Mouse (Mus musculus) brain, embryonic 14.5 days (tissue): ENCODE results near the gene Ccnk. TPM values are rescaled to one million over a fixed set of nuclear protein-coding genes. Genes with fewer than 3 reads are reported as not detected.

Experiments used
- DNase-seq: peaks from one replicate; pipeline ENCODE4 v3.0.0-alpha.2; 2011; ENCODE audit warnings: low read depth
- CTCF ChIP-seq: fragments of 200-500 bp; IDR thresholded peaks from 2 replicates; pipeline ENCODE4 v1.5.1; 2012; ENCODE audit warnings: inconsistent platforms, mild to moderate bottlenecking, moderate library complexity, borderline replicate concordance; ENCODE audit not compliant: insufficient read depth, insufficient read length; ENCODE audit errors: extremely low read depth
- POLR2A ChIP-seq: fragments of 200-500 bp; IDR thresholded peaks from 2 replicates; pipeline ENCODE4 v1.6.1; 2012; ENCODE audit warnings: mild to moderate bottlenecking, inconsistent platforms, borderline replicate concordance; ENCODE audit not compliant: poor library complexity, insufficient read depth, insufficient read length, severe bottlenecking; ENCODE audit errors: extremely low read depth
- polyA plus RNA-seq: library from polyadenylated mRNA; depleted of rRNA; stranded (reverse); fragments of >200 nt; gene quantifications from 2 replicates; pipeline ENCODE4 v1.2.3, GENCODE M21; 2012; rRNA removed

Gene Ccnk
- polyA plus RNA-seq, 1 experiment, result 41.3 TPM

GRCm38 (mm10) chr12:108246759-108247500, 67.6 kb downstream of the Ccnk start:
- no peak for TF ChIP-seq CTCF
- no peak for TF ChIP-seq POLR2A
- no peak for DNase-seq

DNA sequence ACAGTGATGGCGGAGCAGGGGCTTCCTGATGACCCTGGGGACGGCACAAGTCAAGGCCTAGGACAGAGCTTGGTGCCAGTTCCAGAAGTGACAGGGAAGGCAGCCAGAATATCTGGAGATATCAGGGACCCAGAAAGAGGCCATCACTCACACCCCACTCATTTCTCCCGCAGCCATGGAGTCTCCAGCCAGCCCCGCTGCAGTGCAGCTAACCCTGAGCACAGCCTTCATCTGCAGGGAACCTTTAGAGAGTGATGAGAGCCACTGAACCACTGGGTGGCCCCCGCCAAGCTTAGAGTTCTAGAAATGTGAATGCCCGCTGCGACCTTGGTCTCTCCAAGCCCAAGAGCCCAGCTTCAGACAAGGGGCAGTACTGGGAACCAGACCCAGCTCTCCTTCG, 69.6 kb downstream of the Ccnk start:
- TF ChIP-seq CTCF (no peak), POLR2A (no peak)
- no peak for DNase-seq

DNA sequence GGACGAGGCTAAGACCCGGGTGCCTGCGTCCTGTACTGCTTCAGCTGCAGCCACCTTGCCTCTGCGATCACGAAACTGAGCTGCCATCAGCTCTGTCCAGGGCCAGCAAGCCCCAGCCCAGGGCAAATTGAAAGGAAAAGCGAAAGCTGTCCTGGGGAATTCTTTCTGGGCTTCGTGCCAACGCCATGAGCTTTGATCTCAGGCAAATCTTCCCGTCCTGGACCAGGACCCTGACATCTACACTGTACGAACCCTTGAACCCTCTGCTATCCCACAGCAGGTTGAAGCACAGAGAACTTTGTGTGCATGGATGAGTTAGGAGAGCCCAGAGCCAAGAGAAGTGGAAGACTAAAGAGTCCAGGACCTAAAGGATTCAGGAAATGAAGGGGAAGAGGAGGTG, 70.1 kb downstream of the Ccnk start:
- TF ChIP-seq POLR2A (no peak), CTCF (no peak)
- peak; percentile 73 for DNase-seq

- DNase-seq, result no peak
- no peak for TF ChIP-seq POLR2A
- no peak for TF ChIP-seq CTCF
These were observed 71.8 kb downstream of the Ccnk start for GRCm38 (mm10) chr12:108251034-108251792.

DNA sequence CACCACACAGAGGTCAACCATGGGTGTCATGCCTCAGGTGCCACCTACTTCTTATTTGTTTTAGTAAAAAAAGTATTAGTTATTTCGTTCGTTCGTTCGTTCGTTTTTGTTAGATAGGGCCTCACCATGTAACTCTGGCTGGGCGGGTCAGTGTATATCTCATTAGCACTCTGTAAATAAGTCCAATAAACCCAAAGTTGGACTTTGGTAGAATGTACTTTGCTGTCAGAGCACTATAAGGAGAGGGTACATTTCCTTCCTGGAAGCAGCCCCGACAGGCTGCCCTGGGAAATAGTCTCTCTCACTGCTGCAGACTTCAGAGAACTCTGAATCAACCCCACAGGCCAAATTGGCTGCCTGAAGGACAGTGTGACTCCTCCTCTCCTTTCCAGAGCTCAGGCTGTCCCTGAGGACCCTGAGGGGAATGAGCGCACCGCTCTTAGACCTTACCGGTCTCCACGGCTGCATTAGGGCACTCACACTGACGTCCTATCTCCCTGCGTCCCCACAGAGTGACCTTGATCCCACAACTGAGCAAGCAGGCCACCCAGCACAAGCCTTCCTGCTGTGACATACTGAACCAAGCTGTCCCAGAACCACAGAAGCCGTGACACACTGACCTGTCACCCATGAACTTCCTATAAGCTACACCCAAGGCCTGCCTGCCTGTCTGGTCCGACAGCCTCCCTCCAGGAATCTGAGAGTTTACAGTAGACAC, 72.6 kb downstream of the Ccnk start:
- no peak for DNase-seq
- TF ChIP-seq POLR2A (no peak), CTCF (no peak)

Other genes with a start within 250 kb of the Ccnk start
- 67.1 and 73.3 TPM in 2 replicates for gene Bcl11b, start 176.0 kb upstream of the Ccnk start, polyA plus RNA-seq
- 65.5 and 72.6 TPM in 2 replicates for gene Setd3, start 265 bp upstream of the Ccnk start, polyA plus RNA-seq
- gene Ccdc85c, start 95.8 kb downstream of the Ccnk start, polyA plus RNA-seq, result 34.0 and 48.9 TPM in 2 replicates
- gene Hhipl1, start 126.7 kb downstream of the Ccnk start, polyA plus RNA-seq, result 3.9 and 4.3 TPM in 2 replicates
- 31.0 and 52.6 TPM in 2 replicates for gene Cyp46a1, start 154.8 kb downstream of the Ccnk start, polyA plus RNA-seq
- 40.9 and 45.6 TPM in 2 replicates for gene Eml1, start 191.4 kb downstream of the Ccnk start, polyA plus RNA-seq